Mouse (Mus musculus) hindbrain, embryonic 11.5 days (tissue): ENCODE results near the gene Slc7a3. TPM values are rescaled to one million over a fixed set of nuclear protein-coding genes. Genes with fewer than 3 reads are reported as not detected.
"Not testable (repeated sequence)": the region's sequence is repeated elsewhere in the genome, so short reads cannot be mapped to it uniquely, and the experiment has no call there.

Experiments used
- ATAC-seq: fragments of 200-750 bp; cut with Nextera tagmentation; 2 replicates; pipeline ENCODE4 v1.8.0; 2017; ENCODE audit warnings: mild to moderate bottlenecking, moderate TSS enrichment, moderate library complexity; ENCODE audit not compliant: low FRiP score
- DNase-seq: peaks from one replicate; pipeline ENCODE4 v3.0.0-alpha.2; 2015; ENCODE audit warnings: low spot score
- H3K27ac ChIP-seq: fragments of 300-500 bp; sonication (generic); 2 replicates; pipeline ENCODE4 v1.5.1; 2014; ENCODE audit warnings: mild to moderate bottlenecking, low read depth, low read length
- H3K27me3 ChIP-seq: fragments of 300-500 bp; sonication (generic); 2 replicates; pipeline ENCODE4 v1.6.1; 2014; ENCODE audit warnings: mild to moderate bottlenecking, low read length, moderate library complexity, mixed read lengths; ENCODE audit not compliant: control insufficient read depth, insufficient read depth
- H3K36me3 ChIP-seq: fragments of 300-500 bp; sonication (generic); 2 replicates; pipeline ENCODE4 v1.6.1; 2014; ENCODE audit warnings: mild to moderate bottlenecking, low read length, moderate library complexity, mixed read lengths; ENCODE audit not compliant: control insufficient read depth, insufficient read depth
- H3K4me1 ChIP-seq: fragments of 300-500 bp; sonication (generic); replicated peaks from 2 replicates; pipeline ENCODE4 v1.6.1; 2014; ENCODE audit warnings: low read length, mixed read lengths; ENCODE audit not compliant: control insufficient read depth, insufficient read depth
- H3K4me2 ChIP-seq: fragments of 300-500 bp; sonication (generic); replicated peaks from 2 replicates; pipeline ENCODE4 v1.6.1; 2014; ENCODE audit warnings: mild to moderate bottlenecking, low read depth, low read length
- H3K4me3 ChIP-seq: fragments of 300-500 bp; sonication (generic); 2 replicates; pipeline ENCODE4 v1.5.1; 2014; ENCODE audit warnings: low read depth, low read length
- H3K9ac ChIP-seq: fragments of 300-500 bp; sonication (generic); 2 replicates; pipeline ENCODE4 v1.6.1; 2014; ENCODE audit warnings: low read depth, low read length
- H3K9me3 ChIP-seq: fragments of 300-500 bp; sonication (generic); 2 replicates; pipeline ENCODE4 v1.6.1; 2016; ENCODE audit warnings: low read length; ENCODE audit not compliant: control insufficient read depth
- WGBS: fragments of 180-500 bp; shearing (Covaris S2); extraction: QIAGEN DNeasy Blood & Tissue Kit; methylation state at CpG from one replicate; pipeline ENCODE4 v1.1.7; 2014; 5-methylcytosine and 5-hydroxymethylcytosine counted together
- polyA plus RNA-seq: library from polyadenylated mRNA; unstranded; fragments of >200 nt; fragmentation: Nextera tagmentation; extraction: Ambion mirVana; gene quantifications from 2 replicates; pipeline ENCODE4 v1.2.1, GENCODE M21; 2014

Slc7a3 gene
- 0.29 and 0.65 TPM in 2 replicates for polyA plus RNA-seq

DNA sequence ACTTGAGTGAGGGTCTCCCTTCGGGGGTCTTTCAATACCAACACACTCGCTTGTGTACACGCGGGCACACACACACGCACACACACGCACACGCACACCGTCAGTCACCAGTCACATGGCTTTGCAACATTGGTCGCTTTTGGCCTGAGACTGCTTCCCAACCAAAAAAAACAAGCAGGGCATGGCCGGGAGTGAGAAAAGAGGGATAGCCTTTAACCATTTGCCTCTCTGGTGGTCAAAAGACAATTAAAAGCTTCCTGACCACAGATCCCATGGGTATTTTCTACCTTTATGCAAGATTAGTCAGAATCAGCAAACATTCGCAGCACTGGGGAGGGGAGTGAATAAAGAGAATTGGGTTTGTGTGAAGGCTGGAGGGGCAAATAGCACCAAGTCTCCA is at the start of gene Slc7a3:
TSS of gene Slc7a3 (minus strand) at position 101 of the 400 bp plus-strand sequence.
- 0 out of 2 replicates have a peak, but pooled peaks cover 7% of the 10 kb centered on the region for H3K27me3 ChIP-seq
- DNase-seq (peak; percentile 1), ATAC-seq (no peak)
- no peaks in the 10 kb centered on the region for H3K36me3 ChIP-seq
- peak within 1 kb of the TSS; percentile 52 for H3K4me2 ChIP-seq
- 48% methylated on average over 11 of the region's 11 CpGs for WGBS
- H3K9ac ChIP-seq: no peak within 1 kb of the TSS
- no peaks in the 10 kb centered on the region for H3K4me1 ChIP-seq
- no peak within 1 kb of the TSS for H3K27ac ChIP-seq
- peak within 1 kb of the TSS; percentile 16; the same call in 1 of the 2 replicates for H3K4me3 ChIP-seq
- no peaks in the 10 kb centered on the region for H3K9me3 ChIP-seq

DNA sequence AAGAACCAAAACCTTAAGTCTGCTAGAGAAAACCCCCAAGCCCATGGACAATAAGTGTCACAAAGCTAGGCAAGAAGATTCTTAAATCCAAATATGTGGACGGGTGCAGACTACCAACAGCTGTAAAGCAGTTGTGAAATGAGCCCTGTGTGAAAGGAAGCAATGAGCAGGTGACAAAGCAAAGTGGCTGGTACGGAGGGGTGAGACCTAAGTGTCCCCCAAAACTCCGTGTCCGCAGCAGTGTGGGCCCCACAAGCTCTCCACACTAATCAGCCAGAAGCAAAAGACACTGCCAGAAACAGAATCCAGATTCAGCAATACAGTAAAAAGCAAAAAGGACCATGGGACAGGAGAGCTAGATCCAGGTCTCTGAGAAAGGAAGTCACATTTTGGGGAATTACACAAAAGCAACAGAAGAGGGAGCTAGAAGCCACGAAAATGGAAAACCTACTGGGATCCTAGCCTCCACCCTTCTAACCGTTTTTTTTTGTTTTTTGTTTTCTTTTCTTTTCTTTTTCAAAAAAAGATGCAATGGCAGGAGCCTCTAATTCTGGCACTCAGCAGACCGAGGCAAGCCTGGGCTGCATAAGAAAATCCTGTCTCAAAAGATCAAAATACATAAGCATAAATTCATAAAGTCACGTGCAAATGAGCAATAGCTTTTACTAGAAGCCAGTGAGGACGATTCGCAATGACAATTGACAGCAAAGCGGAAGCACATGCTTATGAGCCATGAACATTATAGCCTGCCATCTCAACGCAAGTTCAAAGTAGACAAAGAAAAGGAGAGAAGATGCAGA is 46.4 kb upstream of the Slc7a3 start:
- Histone ChIP-seq H3K27ac (no peak overlapping the region), H3K4me3 (no peak overlapping the region), H3K9me3 (no peaks in the 10 kb centered on the region), H3K4me1 (no peaks in the 10 kb centered on the region), H3K36me3 (no peaks in the 10 kb centered on the region), H3K9ac (no peak overlapping the region), H3K4me2 (no peak overlapping the region), H3K27me3 (no peaks in the 10 kb centered on the region)
- no peak; the same call in 1 of the 2 replicates for ATAC-seq
- peak; percentile 50 for DNase-seq
- WGBS: 44% methylated on average over 12 of the region's 12 CpGs

DNA sequence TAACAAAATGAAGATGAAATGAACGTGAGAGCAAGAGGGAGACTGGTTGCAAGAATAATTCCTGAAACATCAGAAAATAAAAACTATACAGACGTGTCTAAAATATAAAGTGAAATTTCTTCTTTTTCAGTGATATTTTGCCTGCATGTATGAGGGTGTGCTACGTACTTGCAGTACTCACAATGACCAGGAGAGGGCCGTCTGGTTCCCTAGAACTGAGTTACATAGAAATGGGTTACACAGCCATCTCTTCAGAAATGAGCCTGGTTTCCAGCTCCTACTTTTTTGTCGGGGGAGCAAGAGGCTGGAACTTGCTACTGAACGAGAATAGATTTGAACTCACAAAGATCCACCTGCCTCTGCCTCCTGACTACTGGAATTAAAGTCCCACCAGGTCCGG is 45.2 kb upstream of the Slc7a3 start:
- no peak overlapping the region for H3K4me3 ChIP-seq
- H3K27me3 ChIP-seq: no peaks in the 10 kb centered on the region
- ATAC-seq (no peak), DNase-seq (peak; percentile 68)
- no peaks in the 10 kb centered on the region for H3K9me3 ChIP-seq
- no peak overlapping the region for H3K9ac ChIP-seq
- H3K27ac ChIP-seq: no peak overlapping the region
- 22% methylated on average over 7 of the region's 7 CpGs for WGBS
- H3K36me3 ChIP-seq: no peaks in the 10 kb centered on the region
- H3K4me1 ChIP-seq: no peaks in the 10 kb centered on the region
- H3K4me2 ChIP-seq: no peak overlapping the region

DNA sequence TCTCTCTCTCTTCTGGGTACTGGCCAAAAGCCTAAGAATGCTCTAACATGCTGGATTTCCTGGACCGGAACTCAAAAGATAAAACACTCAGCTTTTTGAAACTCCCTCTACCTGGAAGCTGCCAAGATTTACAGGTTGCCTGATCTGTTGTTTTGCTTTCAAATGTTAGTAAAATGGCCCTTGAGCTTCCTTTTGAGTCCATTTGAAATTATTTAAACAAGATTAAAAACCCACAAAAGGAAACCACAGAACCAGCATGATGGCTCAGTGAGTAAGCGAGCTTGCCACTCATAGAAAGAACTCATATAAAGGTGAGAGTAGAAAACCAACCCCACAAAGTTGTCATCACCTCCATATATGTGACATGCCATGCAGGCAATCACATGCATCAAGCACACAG is 42.7 kb upstream of the Slc7a3 start:
- no peak overlapping the region for H3K4me3 ChIP-seq
- no peak overlapping the region for H3K27ac ChIP-seq
- H3K4me2 ChIP-seq: no peak overlapping the region
- H3K4me1 ChIP-seq: no peaks in the 10 kb centered on the region
- WGBS: 87% methylated on average over 2 of the region's 2 CpGs
- ATAC-seq (no peak), DNase-seq (no peak)
- H3K9me3 ChIP-seq: no peaks in the 10 kb centered on the region
- H3K36me3 ChIP-seq: no peaks in the 10 kb centered on the region
- no peak overlapping the region for H3K9ac ChIP-seq
- H3K27me3 ChIP-seq: no peaks in the 10 kb centered on the region

DNA sequence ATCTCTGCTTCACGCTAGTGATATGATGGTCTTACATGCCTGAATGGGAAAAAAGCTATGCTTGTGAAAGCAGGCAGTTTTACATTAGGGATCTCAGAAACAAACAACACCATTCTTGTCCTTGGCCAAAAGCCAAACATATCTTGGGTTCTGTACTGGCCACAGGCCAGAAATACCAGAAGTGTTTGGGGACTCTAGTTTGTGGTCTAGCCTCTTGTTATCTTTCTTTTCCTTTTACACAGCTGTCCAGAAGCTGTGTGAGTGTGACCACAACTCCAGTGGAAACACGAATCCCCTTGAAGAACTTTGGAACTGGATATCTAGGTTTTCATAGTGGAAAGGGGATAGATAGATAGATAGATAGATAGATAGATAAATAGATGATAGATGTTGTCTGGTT is 41.2 kb upstream of the Slc7a3 start:
- 91% methylated on average over 2 of the region's 2 CpGs for WGBS
- no peaks in the 10 kb centered on the region for H3K36me3 ChIP-seq
- DNase-seq (no peak), ATAC-seq (no peak)
- H3K4me1 ChIP-seq: no peaks in the 10 kb centered on the region
- H3K4me2 ChIP-seq: no peak overlapping the region
- H3K27ac ChIP-seq: no peak overlapping the region
- no peak overlapping the region for H3K9ac ChIP-seq
- H3K9me3 ChIP-seq: no peaks in the 10 kb centered on the region
- H3K27me3 ChIP-seq: no peaks in the 10 kb centered on the region
- H3K4me3 ChIP-seq: no peak overlapping the region

DNA sequence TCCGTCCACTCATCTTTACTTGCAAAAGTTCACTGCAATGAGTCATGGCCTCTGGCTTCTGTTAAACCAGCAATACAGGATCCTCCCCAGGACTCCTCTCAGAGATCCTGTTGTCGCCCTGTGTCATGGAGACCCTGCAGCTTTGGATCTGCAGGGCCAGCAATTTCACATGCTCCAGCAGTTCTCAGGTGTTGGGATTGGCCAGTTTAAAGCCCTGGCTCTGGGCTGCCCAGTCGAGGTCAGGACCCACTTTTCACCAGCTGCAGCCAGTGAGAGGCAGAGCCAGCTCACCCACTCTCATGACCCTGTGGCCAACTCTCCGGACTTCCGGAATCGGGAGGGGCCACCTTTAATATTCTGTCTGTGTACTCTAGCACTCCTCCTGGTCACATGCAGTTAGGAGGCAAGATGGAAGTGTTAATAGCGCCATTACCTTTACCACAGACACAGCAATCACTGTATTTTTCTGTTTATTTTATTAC is 40.7 kb upstream of the Slc7a3 start:
- no peak overlapping the region for H3K9ac ChIP-seq
- DNase-seq (no peak), ATAC-seq (no peak)
- no peak overlapping the region for H3K27ac ChIP-seq
- no peaks in the 10 kb centered on the region for H3K36me3 ChIP-seq
- H3K4me1 ChIP-seq: no peaks in the 10 kb centered on the region
- H3K9me3 ChIP-seq: no peaks in the 10 kb centered on the region
- H3K4me2 ChIP-seq: no peak overlapping the region
- 75% methylated on average over 7 of the region's 7 CpGs for WGBS
- no peak overlapping the region for H3K4me3 ChIP-seq
- H3K27me3 ChIP-seq: no peaks in the 10 kb centered on the region

DNA sequence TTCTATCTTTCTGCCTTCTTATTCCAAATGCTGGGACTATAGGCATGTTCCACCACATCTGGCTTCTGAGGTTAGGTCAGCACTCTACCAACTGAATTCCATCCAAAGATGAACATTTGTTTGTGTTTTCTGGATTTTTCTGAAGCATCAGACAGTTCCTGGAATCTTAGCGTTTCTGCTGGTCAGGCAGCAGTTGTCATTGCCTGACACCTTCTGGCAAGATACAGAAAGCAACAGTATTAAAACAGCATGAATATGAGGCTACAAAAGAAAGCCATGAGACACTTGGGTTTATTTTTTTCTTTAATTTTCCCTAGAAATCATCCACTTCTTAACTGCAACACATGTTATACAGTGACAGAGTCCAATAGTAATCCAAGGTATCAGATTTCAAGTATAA is 34.7 kb upstream of the Slc7a3 start:
- no peak overlapping the region for H3K4me2 ChIP-seq
- H3K4me1 ChIP-seq: no peaks in the 10 kb centered on the region
- DNase-seq: no peak
- WGBS: 71% methylated on average over 1 of the region's 1 CpGs
- H3K4me3 ChIP-seq: no peak overlapping the region
- no peak overlapping the region for H3K9ac ChIP-seq
- H3K9me3 ChIP-seq: no peaks in the 10 kb centered on the region
- ATAC-seq: no peak
- no peaks in the 10 kb centered on the region for H3K27me3 ChIP-seq
- no peaks in the 10 kb centered on the region for H3K36me3 ChIP-seq
- no peak overlapping the region for H3K27ac ChIP-seq

DNA sequence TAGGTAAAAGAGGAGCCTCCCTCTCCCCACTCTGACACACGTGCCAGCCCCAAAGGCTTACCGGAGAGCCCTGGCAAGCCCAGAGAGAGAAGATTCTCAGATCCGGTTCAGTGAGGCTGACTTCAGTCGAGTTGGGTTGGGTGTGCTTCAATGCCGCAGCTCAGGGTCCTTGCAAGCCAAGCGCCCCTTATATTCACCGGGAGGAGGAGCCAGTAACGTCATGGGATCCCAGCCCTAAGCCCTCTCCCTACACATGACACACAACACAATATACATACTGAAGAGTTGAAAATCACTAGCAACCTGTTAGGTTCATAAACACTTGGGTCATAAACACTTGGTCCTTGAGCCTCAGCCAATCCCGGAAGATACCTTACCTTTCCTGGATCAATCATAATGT is 609 bp downstream of the Slc7a3 start:
- H3K4me1 ChIP-seq, H3K36me3 ChIP-seq, H3K9me3 ChIP-seq, H3K27me3 ChIP-seq, ATAC-seq, H3K27ac ChIP-seq, H3K9ac ChIP-seq: not testable (repeated sequence)
- WGBS: 7% methylated on average over 5 of the region's 9 CpGs
- peak; percentile 3 for DNase-seq
- H3K4me2 ChIP-seq: peak overlapping the region; percentile 52
- H3K4me3 ChIP-seq: peak overlapping the region; percentile 16; the same call in 1 of the 2 replicates

DNA sequence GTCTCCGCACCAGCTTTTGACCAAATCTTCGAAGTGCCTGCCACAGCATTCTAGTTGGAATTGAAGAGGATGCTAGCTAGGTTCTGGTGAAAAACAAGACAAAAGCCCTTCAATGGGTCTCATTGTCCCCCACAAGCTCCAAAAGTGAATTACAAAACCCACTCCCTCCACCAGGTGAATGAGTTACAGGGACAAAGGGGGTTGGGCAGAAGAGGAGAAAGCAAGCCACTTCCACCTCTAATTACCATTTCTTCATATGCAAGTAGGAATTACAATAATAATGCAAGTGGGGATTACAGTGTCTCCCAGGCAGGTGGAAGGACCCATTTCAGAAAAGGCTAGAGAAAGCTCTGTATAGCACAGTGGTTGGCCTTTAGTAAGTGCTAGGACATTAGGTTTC is 1.6 kb downstream of the Slc7a3 start:
- ATAC-seq (no peak), DNase-seq (no peak)
- Histone ChIP-seq H3K27ac (no peak overlapping the region), H3K4me3 (no peak overlapping the region), H3K4me2 (no peak overlapping the region), H3K9ac (no peak overlapping the region), H3K36me3 (no peaks in the 10 kb centered on the region), H3K27me3 (0 out of 2 replicates have a peak, but pooled peaks cover 7% of the 10 kb centered on the region), H3K4me1 (no peaks in the 10 kb centered on the region), H3K9me3 (no peaks in the 10 kb centered on the region)
- 58% methylated on average over 2 of the region's 2 CpGs for WGBS
